Mouse (Mus musculus) cerebellum, postnatal 36 days (tissue): ENCODE data around the gene Cnbd2.
"Not testable (repeated sequence)": the region's sequence is repeated elsewhere in the genome, so short reads cannot be mapped to it uniquely, and the experiment has no call there.

Experiments used
- DNase-seq, 2 experiments: peaks; one replicate each; pipeline ENCODE4 v3.0.0; 2021 to 2022; ENCODE audit warnings: mixed read lengths in 2 of 2

Gene Cnbd2

GRCm38 (mm10) chr2:156392461-156393154 is 80.5 kb downstream of the Cnbd2 start:
- peak; percentile 75 to 77 for DNase-seq

- peak in 1 of 2 experiments; percentile 11 for DNase-seq
Observed at GRCm38 (mm10) chr2:156393155-156393828, 81.2 kb downstream of the Cnbd2 start.

GRCm38 (mm10) chr2:156394282-156394681 is 82.2 kb downstream of the Cnbd2 start:
- no peak for DNase-seq

GRCm38 (mm10) chr2:156396096-156396495 is 84.0 kb downstream of the Cnbd2 start:
- DNase-seq: no peak

- DNase-seq: no peak
Observed at GRCm38 (mm10) chr2:156397988-156398387, 85.9 kb downstream of the Cnbd2 start.

GRCm38 (mm10) chr2:156399485-156399884 is 87.4 kb downstream of the Cnbd2 start:
- no peak for DNase-seq

- DNase-seq: no peak
Observed at GRCm38 (mm10) chr2:156401331-156401730, 89.2 kb downstream of the Cnbd2 start.

GRCm38 (mm10) chr2:156402036-156402435 is 89.9 kb downstream of the Cnbd2 start:
- DNase-seq: no peak

GRCm38 (mm10) chr2:156406987-156407386 is 94.9 kb downstream of the Cnbd2 start:
- no peak for DNase-seq

- DNase-seq: no peak
Observed at GRCm38 (mm10) chr2:156408168-156408567, 96.1 kb downstream of the Cnbd2 start.

GRCm38 (mm10) chr2:156411348-156411747 is 99.2 kb downstream of the Cnbd2 start:
- not testable (repeated sequence) for DNase-seq

GRCm38 (mm10) chr2:156414996-156415395 is 102.9 kb downstream of the Cnbd2 start:
- no peak for DNase-seq

GRCm38 (mm10) chr2:156415674-156416073 is 103.6 kb downstream of the Cnbd2 start:
- no peak for DNase-seq

- no peak for DNase-seq
Observed at GRCm38 (mm10) chr2:156417194-156417593, 105.1 kb downstream of the Cnbd2 start.

- no peak for DNase-seq
Observed at GRCm38 (mm10) chr2:156418467-156418866, 106.4 kb downstream of the Cnbd2 start.

GRCm38 (mm10) chr2:156420327-156420693 is 108.2 kb downstream of the Cnbd2 start:
- no peak for DNase-seq

- DNase-seq: peak; percentile 13 to 26
Observed at GRCm38 (mm10) chr2:156420694-156421380, 108.7 kb downstream of the Cnbd2 start, which contains the start of gene Epb41l1. Gene Epb41l1 (plus strand): TSS chr2:156420909.

GRCm38 (mm10) chr2:156421381-156422110 is 109.4 kb downstream of the Cnbd2 start:
- peak; percentile 14 to 15 for DNase-seq

- DNase-seq: no peak
Observed at GRCm38 (mm10) chr2:156422631-156423030, 110.5 kb downstream of the Cnbd2 start.

- DNase-seq: no peak
Observed at GRCm38 (mm10) chr2:156423672-156424071, 111.6 kb downstream of the Cnbd2 start.
